Mouse (Mus musculus) liver, postnatal 0 days (tissue): ENCODE measurements at regions not wholly inside any gene's neighbourhood (a gene's known extent, or its start where the extent isn't known, plus 50 kb on each side); places are given as distances from the start of the nearest gene placed in this dataset.

Source experiments
- CTCF ChIP-seq: sonication (generic); IDR thresholded peaks from 2 replicates; pipeline ENCODE4 v1.5.1; 2016; ENCODE audit warnings: antibody characterized with exemption, low read depth
- EP300 ChIP-seq: IDR thresholded peaks from 2 replicates; pipeline ENCODE4 v1.6.1; 2016; ENCODE audit warnings: antibody characterized with exemption, low read depth, mild to moderate bottlenecking

GRCm38 (mm10) chr6:94336168-94336567 lies 52.5 kb upstream of the Magi1 start:
- TF ChIP-seq CTCF: no peak
- TF ChIP-seq EP300: no peak
